Mouse (Mus musculus): ENCODE data around the gene Aqp11.

GRCm38 (mm10) chr7:97725401-97725800, 12.7 kb downstream of the Aqp11 start:
- TF ChIP-seq MYOD1 (IDR thresholded peaks at IDR 0.05; ENCODE audit: control insufficient read depth in 1 of 3, insufficient read length in 2 of 3, low read depth in 2 of 3): no peak
- TF ChIP-seq E2F4 (IDR thresholded peaks at IDR 0.05; ENCODE audit: insufficient read depth): no peak
- no peak for TF ChIP-seq POLR2A (IDR thresholded peaks at IDR 0.05; ENCODE audit: insufficient read length, low read depth)
- no peak for TF ChIP-seq MAX (IDR thresholded peaks at IDR 0.05; ENCODE audit: low read depth)
- TF ChIP-seq REST (IDR thresholded peaks at IDR 0.05; ENCODE audit: insufficient read depth, insufficient read length): no peak
- TF ChIP-seq USF1 (IDR thresholded peaks at IDR 0.05; ENCODE audit: low read depth): no peak
- no peak for TF ChIP-seq CEBPB (IDR thresholded peaks at IDR 0.05; ENCODE audit: insufficient read depth, poor library complexity, severe bottlenecking)

Data from myocyte (in vitro differentiated cells).